Mouse (Mus musculus) megakaryocyte, embryonic 14.5 days (primary cell): ENCODE data around the gene Rab11fip5.

Source experiments
- FLI1 ChIP-seq: IDR thresholded peaks from 2 replicates; pipeline ENCODE4 v1.6.1; 2012; ENCODE audit warnings: low read length, inconsistent platforms, mixed read lengths
- GATA1 ChIP-seq: IDR thresholded peaks from 3 replicates; pipeline ENCODE4 v1.6.1; 2012; ENCODE audit warnings: mixed read lengths, low read length, inconsistent platforms, borderline replicate concordance

- TF ChIP-seq FLI1, result no peak
- TF ChIP-seq GATA1, result no peak
Observed at GRCm38 (mm10) chr6:85341814-85342501, 32.5 kb downstream of the Rab11fip5 start.
